Mouse (Mus musculus): ENCODE data around the gene Slc30a4. TPM values are rescaled to one million over a fixed set of nuclear protein-coding genes. Genes with fewer than 3 reads are reported as not detected.

Gene Slc30a4
- 9.7 and 12.9 TPM in 2 replicates for polyA plus RNA-seq (2014; fragmentation: Nextera tagmentation; extraction: Ambion mirVana)

DNA sequence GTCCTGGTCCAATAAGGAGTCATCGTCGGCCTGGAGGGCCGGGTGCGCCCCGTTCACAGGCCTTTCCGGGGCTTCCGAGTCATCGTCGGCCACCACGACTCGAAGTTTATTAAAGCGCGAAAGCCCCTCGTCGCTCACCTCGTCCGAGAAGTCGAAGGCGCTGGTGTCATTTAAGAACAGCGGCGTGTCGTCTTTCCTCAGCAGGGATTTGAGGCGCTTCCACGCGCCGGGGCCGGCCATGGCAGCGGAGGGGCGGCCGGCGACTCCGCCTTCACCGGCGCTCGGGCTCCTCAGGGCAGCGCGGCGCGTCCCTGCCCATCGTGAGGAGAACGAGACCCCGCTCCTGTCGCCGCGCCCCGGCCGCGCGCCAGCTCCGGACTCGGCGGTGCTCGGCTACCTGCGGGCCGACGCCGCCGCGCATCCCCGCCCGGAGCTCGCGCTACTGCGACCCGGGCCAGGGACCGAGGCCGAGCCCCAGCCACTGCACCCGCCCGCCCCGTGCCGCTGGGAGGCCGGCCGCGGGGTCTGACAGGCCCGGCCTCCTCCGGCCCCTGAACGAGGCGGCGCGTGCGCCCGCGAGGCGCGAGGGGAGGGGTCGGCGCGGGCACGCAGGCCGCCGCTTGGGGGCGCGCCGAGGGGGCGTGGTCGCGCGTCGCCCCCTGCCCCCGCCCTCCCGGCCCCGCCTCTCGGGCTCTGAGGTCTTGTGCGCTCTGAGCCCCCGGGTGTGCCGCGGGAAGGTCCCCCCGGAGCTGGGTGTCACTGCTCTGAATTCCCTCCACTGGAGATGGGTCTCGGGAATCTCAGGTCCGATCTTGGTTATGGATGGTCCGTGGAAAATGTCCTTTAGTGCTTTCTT lies at the start of gene Slc30a4:
Slc30a4 (minus strand) TSS at position 483 of the 856 bp plus-strand sequence.
- H3K4me2 ChIP-seq (ENCODE audit: low read depth, low read length) = peak within 1 kb of the TSS; percentile 72
- no peaks in the 10 kb centered on the region for H3K4me1 ChIP-seq (ENCODE audit: control insufficient read depth, insufficient read depth, low read length)
- no peaks in the 10 kb centered on the region for H3K36me3 ChIP-seq (replicated peaks; ENCODE audit: control insufficient read depth, insufficient read depth, low read depth, low read length)
- WGBS = under 1% methylated on average over 88 of the region's 111 CpGs
- H3K9me3 ChIP-seq (replicated peaks; ENCODE audit: control insufficient read depth, low read length) = no peaks in the 10 kb centered on the region
- ATAC-seq (replicated peaks; ENCODE audit: insufficient number of reproducible peaks, low FRiP score, low TSS enrichment, low read depth) (peak; percentile 97), DNase-seq (ENCODE audit: low spot score) (peak; percentile 86)
- H3K27ac ChIP-seq (replicated peaks; ENCODE audit: low read depth, low read length) = no peak within 1 kb of the TSS
- H3K4me3 ChIP-seq (ENCODE audit: low read depth, low read length) = peak within 1 kb of the TSS; percentile 68
- no peaks in the 10 kb centered on the region for H3K27me3 ChIP-seq (ENCODE audit: control insufficient read depth, insufficient read depth, low read length)
- peak within 1 kb of the TSS; percentile 76 for H3K9ac ChIP-seq (replicated peaks; ENCODE audit: low read length)

DNA sequence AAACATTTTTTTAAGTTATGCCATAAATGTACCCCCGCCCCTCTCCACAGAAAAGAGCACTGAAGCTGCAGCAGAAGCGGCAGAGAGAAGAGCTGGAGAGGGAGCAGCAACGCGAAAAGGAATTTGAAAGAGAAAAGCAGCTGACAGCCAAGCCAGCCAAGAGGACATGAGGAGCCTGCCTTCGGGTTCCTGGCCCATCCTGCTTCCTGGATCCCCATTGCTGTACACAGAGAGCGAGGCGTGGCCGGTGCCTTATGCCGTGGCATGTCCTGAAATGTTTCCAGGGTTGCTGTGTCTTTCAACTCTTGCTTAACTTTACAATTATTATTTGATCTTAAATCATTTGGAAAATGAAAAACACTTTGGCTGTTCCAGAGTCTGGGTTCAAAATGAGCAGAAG lies 44.0 kb upstream of the Slc30a4 start:
- DNase-seq (ENCODE audit: low spot score) = no peak
- H3K4me3 ChIP-seq (ENCODE audit: low read depth, low read length) = no peak overlapping the region
- no peak overlapping the region for H3K9ac ChIP-seq (replicated peaks; ENCODE audit: low read length)
- H3K4me1 ChIP-seq (ENCODE audit: control insufficient read depth, insufficient read depth, low read length) = no peaks in the 10 kb centered on the region
- no peak overlapping the region for H3K27ac ChIP-seq (replicated peaks; ENCODE audit: low read depth, low read length)
- H3K9me3 ChIP-seq (replicated peaks; ENCODE audit: control insufficient read depth, low read length) = no peaks in the 10 kb centered on the region
- WGBS = 89% methylated on average over 9 of the region's 9 CpGs
- H3K36me3 ChIP-seq (replicated peaks; ENCODE audit: control insufficient read depth, insufficient read depth, low read depth, low read length) = no peaks in the 10 kb centered on the region
- H3K4me2 ChIP-seq (ENCODE audit: low read depth, low read length) = no peak overlapping the region
- no peaks in the 10 kb centered on the region for H3K27me3 ChIP-seq (ENCODE audit: control insufficient read depth, insufficient read depth, low read length)
- no peak for ATAC-seq (replicated peaks; ENCODE audit: insufficient number of reproducible peaks, low FRiP score, low TSS enrichment, low read depth)

DNA sequence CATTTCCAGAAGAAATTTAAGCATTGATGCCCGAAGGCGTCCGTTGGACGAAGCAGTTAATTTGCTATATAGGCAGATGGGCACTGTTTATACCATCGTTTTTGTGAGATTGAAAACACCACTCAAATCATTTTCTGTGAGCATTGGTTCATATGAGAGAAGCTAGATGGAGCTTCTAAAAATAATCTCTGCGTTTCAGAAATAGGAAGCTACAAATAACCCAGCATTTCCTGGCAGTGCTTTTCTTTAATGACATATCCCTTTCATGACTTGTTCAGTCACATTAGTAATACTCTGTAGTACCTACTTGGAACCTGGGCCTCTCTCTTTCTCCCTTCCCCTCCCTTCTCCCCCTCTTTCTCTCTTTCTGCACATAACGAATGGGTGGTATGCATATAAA lies 36.6 kb upstream of the Slc30a4 start:
- peak overlapping the region; percentile 86 for H3K9ac ChIP-seq (replicated peaks; ENCODE audit: low read length)
- no peaks in the 10 kb centered on the region for H3K9me3 ChIP-seq (replicated peaks; ENCODE audit: control insufficient read depth, low read length)
- no peak for ATAC-seq (replicated peaks; ENCODE audit: insufficient number of reproducible peaks, low FRiP score, low TSS enrichment, low read depth)
- DNase-seq (ENCODE audit: low spot score) = no peak
- WGBS = 23% methylated on average over 7 of the region's 7 CpGs
- no peaks in the 10 kb centered on the region for H3K27me3 ChIP-seq (ENCODE audit: control insufficient read depth, insufficient read depth, low read length)
- H3K4me3 ChIP-seq (ENCODE audit: low read depth, low read length) = peak overlapping the region; percentile 64
- no peaks in the 10 kb centered on the region for H3K36me3 ChIP-seq (replicated peaks; ENCODE audit: control insufficient read depth, insufficient read depth, low read depth, low read length)
- H3K4me2 ChIP-seq (ENCODE audit: low read depth, low read length) = peak overlapping the region; percentile 26
- H3K27ac ChIP-seq (replicated peaks; ENCODE audit: low read depth, low read length) = no peak overlapping the region
- H3K4me1 ChIP-seq (ENCODE audit: control insufficient read depth, insufficient read depth, low read length) = no peaks in the 10 kb centered on the region

DNA sequence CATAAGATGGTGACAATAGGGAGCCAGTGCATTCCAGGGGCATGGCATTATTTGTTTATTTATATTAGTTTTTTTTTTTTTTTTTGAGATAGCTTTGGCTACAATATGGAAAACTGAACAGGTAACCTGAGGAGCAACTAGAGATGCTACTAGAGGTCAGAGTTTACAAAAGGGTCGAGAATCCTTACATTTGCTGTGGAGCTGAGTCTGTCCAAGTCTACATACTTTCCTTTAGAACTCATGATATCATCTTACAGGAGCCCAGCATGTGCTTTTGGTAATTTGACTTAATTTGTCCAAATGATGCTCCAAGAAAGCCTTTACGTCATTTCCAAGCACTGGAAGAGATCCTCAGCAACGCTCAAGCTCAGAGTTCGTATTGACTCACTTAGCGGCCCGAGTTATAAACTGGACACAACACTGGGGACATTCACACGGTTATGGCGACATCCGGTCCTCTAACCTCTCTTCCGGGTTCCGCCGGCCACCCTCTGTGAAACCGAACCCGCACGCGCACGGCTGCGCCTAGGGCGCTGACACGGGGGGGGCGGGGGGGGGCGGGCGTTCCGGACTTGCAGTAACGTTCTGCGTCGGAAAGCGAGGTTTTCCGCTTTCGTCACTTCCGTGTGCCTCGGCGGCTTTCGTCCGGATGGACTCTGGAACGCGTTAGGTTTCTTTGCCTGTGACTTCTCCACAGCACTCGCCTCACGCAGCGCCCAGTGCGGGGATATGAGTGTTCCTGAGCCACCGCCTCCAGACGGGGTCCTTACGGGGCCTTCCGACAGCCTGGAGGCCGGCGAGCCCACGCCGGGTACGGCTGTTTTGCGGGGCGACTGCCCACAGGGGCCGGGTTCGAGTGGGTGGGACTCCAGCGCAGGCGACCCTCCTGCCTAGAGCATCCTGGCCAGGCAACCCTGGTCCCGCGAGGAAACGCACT lies 35.7 kb upstream of the Slc30a4 start, which contains the start of gene Bloc1s6:
Bloc1s6 (plus strand) TSS at position 610 of the 937 bp plus-strand sequence.
- Histone ChIP-seq H3K4me2 (ENCODE audit: low read depth, low read length) (peak within 1 kb of the TSS; percentile 52), H3K27me3 (ENCODE audit: control insufficient read depth, insufficient read depth, low read length) (no peaks in the 10 kb centered on the region), H3K9me3 (replicated peaks; ENCODE audit: control insufficient read depth, low read length) (no peaks in the 10 kb centered on the region), H3K4me3 (ENCODE audit: low read depth, low read length) (peak within 1 kb of the TSS; percentile 64), H3K27ac (replicated peaks; ENCODE audit: low read depth, low read length) (peak within 1 kb of the TSS; percentile 78), H3K4me1 (ENCODE audit: control insufficient read depth, insufficient read depth, low read length) (no peaks in the 10 kb centered on the region), H3K9ac (replicated peaks; ENCODE audit: low read length) (peak within 1 kb of the TSS; percentile 86), H3K36me3 (replicated peaks; ENCODE audit: control insufficient read depth, insufficient read depth, low read depth, low read length) (no peaks in the 10 kb centered on the region)
- ATAC-seq (replicated peaks; ENCODE audit: insufficient number of reproducible peaks, low FRiP score, low TSS enrichment, low read depth) (peak; percentile 94), DNase-seq (ENCODE audit: low spot score) (peak; percentile 95)
- WGBS = under 1% methylated on average over 47 of the region's 59 CpGs

DNA sequence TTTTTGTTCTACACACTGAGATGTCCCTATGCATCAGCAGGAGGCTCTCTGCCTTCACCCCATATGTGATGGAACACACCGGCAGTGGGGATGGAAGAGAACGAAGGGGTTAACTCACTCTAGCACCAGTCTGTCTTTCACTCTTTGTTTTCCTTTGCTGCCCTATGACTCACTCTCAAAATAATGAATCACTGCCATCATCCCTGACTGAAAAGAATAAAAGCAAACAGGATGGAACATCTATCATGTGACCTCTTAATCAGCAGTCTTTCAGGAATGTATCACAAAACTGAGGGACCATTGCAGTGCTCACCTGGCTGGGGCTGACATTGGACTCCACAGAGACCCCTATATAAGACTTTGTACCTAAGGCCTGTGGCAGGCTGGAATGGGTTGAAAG lies 29.0 kb upstream of the Slc30a4 start:
- ATAC-seq (replicated peaks; ENCODE audit: insufficient number of reproducible peaks, low FRiP score, low TSS enrichment, low read depth) (no peak), DNase-seq (ENCODE audit: low spot score) (no peak)
- 65% methylated on average over 2 of the region's 2 CpGs for WGBS
- Histone ChIP-seq H3K9ac (replicated peaks; ENCODE audit: low read length) (no peak overlapping the region), H3K4me3 (ENCODE audit: low read depth, low read length) (no peak overlapping the region), H3K27ac (replicated peaks; ENCODE audit: low read depth, low read length) (no peak overlapping the region), H3K36me3 (replicated peaks; ENCODE audit: control insufficient read depth, insufficient read depth, low read depth, low read length) (no peaks in the 10 kb centered on the region), H3K4me2 (ENCODE audit: low read depth, low read length) (no peak overlapping the region), H3K27me3 (ENCODE audit: control insufficient read depth, insufficient read depth, low read length) (no peaks in the 10 kb centered on the region), H3K4me1 (ENCODE audit: control insufficient read depth, insufficient read depth, low read length) (no peaks in the 10 kb centered on the region), H3K9me3 (replicated peaks; ENCODE audit: control insufficient read depth, low read length) (no peaks in the 10 kb centered on the region)

DNA sequence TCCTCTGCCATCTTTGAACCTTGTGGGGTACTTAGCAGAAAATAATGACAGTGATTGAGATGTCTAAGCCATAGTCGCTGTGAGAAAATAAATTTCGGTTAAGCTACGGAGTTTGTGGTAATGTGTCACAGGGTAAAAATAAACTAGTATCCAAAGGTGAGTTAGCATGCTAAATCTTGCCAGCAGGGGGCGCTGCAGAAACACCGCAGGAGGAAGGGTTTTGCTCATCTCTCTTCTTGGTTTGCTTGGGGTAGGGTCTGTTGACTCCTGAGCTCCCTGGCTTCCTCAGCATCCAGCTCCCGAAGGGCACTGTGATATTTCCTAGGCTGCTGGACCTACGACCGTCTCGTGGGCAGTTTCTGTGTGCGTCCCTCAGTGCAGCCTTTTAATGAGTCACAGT lies 23.1 kb upstream of the Slc30a4 start:
- WGBS = 52% methylated on average over 10 of the region's 10 CpGs
- Histone ChIP-seq H3K4me1 (ENCODE audit: control insufficient read depth, insufficient read depth, low read length) (no peaks in the 10 kb centered on the region), H3K27me3 (ENCODE audit: control insufficient read depth, insufficient read depth, low read length) (no peaks in the 10 kb centered on the region), H3K9ac (replicated peaks; ENCODE audit: low read length) (no peak overlapping the region), H3K9me3 (replicated peaks; ENCODE audit: control insufficient read depth, low read length) (no peaks in the 10 kb centered on the region), H3K4me3 (ENCODE audit: low read depth, low read length) (no peak overlapping the region), H3K27ac (replicated peaks; ENCODE audit: low read depth, low read length) (no peak overlapping the region), H3K36me3 (replicated peaks; ENCODE audit: control insufficient read depth, insufficient read depth, low read depth, low read length) (no peaks in the 10 kb centered on the region), H3K4me2 (ENCODE audit: low read depth, low read length) (no peak overlapping the region)
- no peak for ATAC-seq (replicated peaks; ENCODE audit: insufficient number of reproducible peaks, low FRiP score, low TSS enrichment, low read depth)
- DNase-seq (ENCODE audit: low spot score) = peak; percentile 25

DNA sequence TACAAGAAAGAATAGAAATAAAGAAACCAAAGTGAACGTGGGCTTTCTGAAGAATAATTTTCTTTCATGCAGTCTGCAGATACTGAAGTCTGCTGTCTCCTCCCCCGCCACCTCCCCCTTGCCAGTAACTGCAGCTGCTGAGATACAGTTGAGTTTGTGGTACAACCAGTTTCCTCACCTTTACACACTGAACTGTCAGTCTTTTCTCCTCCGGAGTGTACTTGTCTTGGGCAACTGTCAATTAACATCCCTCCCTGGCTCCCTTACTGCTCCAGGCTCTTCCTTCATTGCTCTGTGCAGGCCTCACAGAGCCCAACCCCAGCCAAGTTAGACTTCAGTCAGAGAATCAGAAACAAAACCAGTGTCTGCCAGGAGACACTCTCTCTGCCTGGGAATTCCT lies 18.1 kb upstream of the Slc30a4 start:
- 74% methylated on average over 3 of the region's 3 CpGs for WGBS

More for the DNA sequence above, 18.1 kb upstream of the Slc30a4 start:
- DNase-seq (ENCODE audit: low spot score) = no peak
- no peak for ATAC-seq (replicated peaks; ENCODE audit: insufficient number of reproducible peaks, low FRiP score, low TSS enrichment, low read depth)
- Histone ChIP-seq H3K27me3 (ENCODE audit: control insufficient read depth, insufficient read depth, low read length) (no peaks in the 10 kb centered on the region), H3K9ac (replicated peaks; ENCODE audit: low read length) (no peak overlapping the region), H3K4me1 (ENCODE audit: control insufficient read depth, insufficient read depth, low read length) (no peaks in the 10 kb centered on the region), H3K27ac (replicated peaks; ENCODE audit: low read depth, low read length) (no peak overlapping the region), H3K9me3 (replicated peaks; ENCODE audit: control insufficient read depth, low read length) (no peaks in the 10 kb centered on the region), H3K4me3 (ENCODE audit: low read depth, low read length) (no peak overlapping the region), H3K4me2 (ENCODE audit: low read depth, low read length) (no peak overlapping the region), H3K36me3 (replicated peaks; ENCODE audit: control insufficient read depth, insufficient read depth, low read depth, low read length) (no peaks in the 10 kb centered on the region)
